Mouse (Mus musculus) CD4-positive, CD25-positive, alpha-beta regulatory T cell, adult 9 weeks (primary cell): ENCODE results near the gene Arhgdia. TPM values are rescaled to one million over a fixed set of nuclear protein-coding genes. Genes with fewer than 3 reads are reported as not detected.

Experiments used
- polyA plus RNA-seq: library from polyadenylated mRNA; unstranded; fragments of 100-300 nt; shearing (Covaris generic); gene quantifications from one replicate; pipeline ENCODE4 v1.2.1, GENCODE M21; 2017

Gene Arhgdia
- 899 TPM for polyA plus RNA-seq

GRCm38 (mm10) chr11:120581490-120582267 lies at the start of gene Arhgdia:
Gene Arhgdia, minus strand, starts transcription at chr11:120581624.

GRCm38 (mm10) chr11:120625152-120625775 lies 43.8 kb upstream of the Arhgdia start, which contains the start of gene Sirt7:
Gene Sirt7, minus strand, starts transcription at chr11:120625240.

GRCm38 (mm10) chr11:120617519-120618112 lies 36.2 kb upstream of the Arhgdia start, which contains the start of gene Pcyt2:
Gene Pcyt2, minus strand, starts transcription at chr11:120617936.

GRCm38 (mm10) chr11:120608241-120609034 lies 27.0 kb upstream of the Arhgdia start, which contains the start of gene Npb:
Gene Npb, plus strand, starts transcription at chr11:120608477.

GRCm38 (mm10) chr11:120598283-120598989 lies 17.0 kb upstream of the Arhgdia start, which contains the start of the genes Alyref and Anapc11:
Gene Alyref, minus strand, starts transcription at chr11:120598365.
Gene Anapc11, plus strand, starts transcription at chr11:120598421.

GRCm38 (mm10) chr11:120572752-120573584 lies 8.5 kb downstream of the Arhgdia start, which contains the start of gene P4hb:
Gene P4hb, minus strand, starts transcription at chr11:120573253.

GRCm38 (mm10) chr11:120550810-120551440 lies 30.5 kb downstream of the Arhgdia start, which contains the start of gene Ppp1r27:
Gene Ppp1r27, minus strand, starts transcription at chr11:120551132.

GRCm38 (mm10) chr11:120549168-120549945 lies 32.1 kb downstream of the Arhgdia start, which contains the start of gene Mcrip1:
Gene Mcrip1, minus strand, starts transcription at chr11:120549727.

GRCm38 (mm10) chr11:120530085-120530964 lies 51.1 kb downstream of the Arhgdia start, which contains the start of gene Gcgr:
Gene Gcgr, plus strand, starts transcription at chr11:120530699.

Other genes with a start within 250 kb of the Arhgdia start
- gene Actg1, start 233.1 kb downstream of the Arhgdia start, polyA plus RNA-seq: 2,599 TPM
- 0.16 TPM for gene Fscn2, start 220.1 kb downstream of the Arhgdia start, polyA plus RNA-seq
- gene Faap100, start 202.9 kb downstream of the Arhgdia start, polyA plus RNA-seq: 29.3 TPM
- 7.2 TPM for gene Nploc4, start 143.9 kb downstream of the Arhgdia start, polyA plus RNA-seq
- not detected for gene Tspan10, start 139.0 kb downstream of the Arhgdia start, polyA plus RNA-seq
- 0.30 TPM for gene Pde6g, start 128.1 kb downstream of the Arhgdia start, polyA plus RNA-seq
- gene Oxld1, start 123.6 kb downstream of the Arhgdia start, polyA plus RNA-seq: 5.6 TPM
- gene Ccdc137, start 123.5 kb downstream of the Arhgdia start, polyA plus RNA-seq: 50.8 TPM
- 42.3 TPM for gene Arl16, start 114.0 kb downstream of the Arhgdia start, polyA plus RNA-seq
- gene Mrpl12, start 97.0 kb downstream of the Arhgdia start, polyA plus RNA-seq: 84.8 TPM
- 12.9 TPM for gene Slc25a10, start 89.8 kb downstream of the Arhgdia start, polyA plus RNA-seq
- not detected for gene Gcgr, start 50.9 kb downstream of the Arhgdia start, polyA plus RNA-seq
- gene Mcrip1, start 31.9 kb downstream of the Arhgdia start, polyA plus RNA-seq: 95.6 TPM
- gene Ppp1r27, start 30.5 kb downstream of the Arhgdia start, polyA plus RNA-seq: not detected
- 224 TPM for gene P4hb, start 8.4 kb downstream of the Arhgdia start, polyA plus RNA-seq
- 3.4 TPM for gene Alyref, start 16.7 kb upstream of the Arhgdia start, polyA plus RNA-seq
- 147 TPM for gene Anapc11, start 16.8 kb upstream of the Arhgdia start, polyA plus RNA-seq
- 0.92 TPM for gene Npb, start 26.9 kb upstream of the Arhgdia start, polyA plus RNA-seq
- gene Pcyt2, start 36.3 kb upstream of the Arhgdia start, polyA plus RNA-seq: 206 TPM
- 128 TPM for gene Sirt7, start 43.6 kb upstream of the Arhgdia start, polyA plus RNA-seq
- gene Mafg, start 52.0 kb upstream of the Arhgdia start, polyA plus RNA-seq: 8.0 TPM
- gene Pycr1, start 62.1 kb upstream of the Arhgdia start, polyA plus RNA-seq: 0.72 TPM
- 0.40 TPM for gene Myadml2, start 66.5 kb upstream of the Arhgdia start, polyA plus RNA-seq
- gene Notum, start 79.6 kb upstream of the Arhgdia start, polyA plus RNA-seq: not detected
- gene Aspscr1, start 91.3 kb upstream of the Arhgdia start, polyA plus RNA-seq: 104 TPM
- 146 TPM for gene Cenpx, start 132.1 kb upstream of the Arhgdia start, polyA plus RNA-seq
- gene Lrrc45, start 132.3 kb upstream of the Arhgdia start, polyA plus RNA-seq: 75.0 TPM
- gene Rac3, start 139.8 kb upstream of the Arhgdia start, polyA plus RNA-seq: 0.63 TPM
- 26.8 TPM for gene Dcxr, start 145.7 kb upstream of the Arhgdia start, polyA plus RNA-seq
- gene Cbr2, start 150.5 kb upstream of the Arhgdia start, polyA plus RNA-seq: not detected
- 10.3 TPM for gene Hmga1b, start 181.2 kb upstream of the Arhgdia start, polyA plus RNA-seq
- 1.8 TPM for gene Rfng, start 202.6 kb upstream of the Arhgdia start, polyA plus RNA-seq
- 183 TPM for gene Gps1, start 202.6 kb upstream of the Arhgdia start, polyA plus RNA-seq
- gene Dus1l, start 214.8 kb upstream of the Arhgdia start, polyA plus RNA-seq: 50.4 TPM
- 50.9 TPM for gene Fasn, start 242.9 kb upstream of the Arhgdia start, polyA plus RNA-seq